Mouse (Mus musculus) layer of hippocampus, postnatal 25 days (tissue): ENCODE results near the gene Olfr539. TPM values are rescaled to one million over a fixed set of nuclear protein-coding genes. Genes with fewer than 3 reads are reported as not detected.
"Not testable (repeated sequence)": the region's sequence is repeated elsewhere in the genome, so short reads cannot be mapped to it uniquely, and the experiment has no call there.

Experiments used
- DNase-seq, 2 experiments: peaks; one replicate each; pipeline ENCODE4 v3.0.0; 2022; ENCODE audit warnings: mixed read lengths in 2 of 2, low spot score in 1 of 2; ENCODE audit errors: extremely low spot score in 1 of 2
- total RNA-seq, 2 experiments: library from RNA; stranded (reverse); gene quantifications; 2 replicates each; pipeline ENCODE4 v1.2.3; 2021

Gene Olfr539
- under 1 TPM; 0.10 to 0.21 TPM for total RNA-seq

- no peak for DNase-seq
Observed at GRCm38 (mm10) chr7:140659630-140660029, at the start of gene Olfr539. Gene Olfr539, plus strand, starts transcription at chr7:140659930.

GRCm38 (mm10) chr7:140628670-140629069, 31.1 kb upstream of the Olfr539 start, which contains the start of gene Olfr61:
Gene Olfr61, plus strand, starts transcription at chr7:140628970.
- DNase-seq = not testable (repeated sequence)

GRCm38 (mm10) chr7:140630559-140630958, 29.2 kb upstream of the Olfr539 start:
- DNase-seq = no peak

- DNase-seq = no peak
Observed at GRCm38 (mm10) chr7:140646152-140646551, 13.6 kb upstream of the Olfr539 start, which contains the start of gene Olfr53. Gene Olfr53, plus strand, starts transcription at chr7:140646452.

GRCm38 (mm10) chr7:140670693-140671092, 11.0 kb downstream of the Olfr539 start:
- not testable (repeated sequence) for DNase-seq

GRCm38 (mm10) chr7:140675863-140676262, 16.1 kb downstream of the Olfr539 start:
- DNase-seq = no peak

- DNase-seq = not testable (repeated sequence)
Observed at GRCm38 (mm10) chr7:140679591-140679990, 19.9 kb downstream of the Olfr539 start.

- no peak for DNase-seq
Observed at GRCm38 (mm10) chr7:140681651-140682050, 21.9 kb downstream of the Olfr539 start, which contains the start of gene Olfr45. Gene Olfr45, plus strand, starts transcription at chr7:140681951.

- no peak for DNase-seq
Observed at GRCm38 (mm10) chr7:140696967-140697366, 37.2 kb downstream of the Olfr539 start, which contains the start of gene Olfr541. Gene Olfr541, plus strand, starts transcription at chr7:140697267.

GRCm38 (mm10) chr7:140706348-140706747, 46.6 kb downstream of the Olfr539 start:
- DNase-seq = no peak

GRCm38 (mm10) chr7:140707536-140708284, 48.0 kb downstream of the Olfr539 start:
- DNase-seq = no peak

- no peak for DNase-seq
Observed at GRCm38 (mm10) chr7:140717155-140718055, 57.7 kb downstream of the Olfr539 start.

GRCm38 (mm10) chr7:140721095-140721494, 61.4 kb downstream of the Olfr539 start:
- DNase-seq = no peak

GRCm38 (mm10) chr7:140725558-140725957, 65.8 kb downstream of the Olfr539 start:
- DNase-seq = no peak

Other genes starting within 250 kb of the Olfr539 start
- not detected for gene Olfr532, start 238.3 kb upstream of the Olfr539 start, total RNA-seq
- not detected for gene Olfr533, start 196.6 kb upstream of the Olfr539 start, total RNA-seq
- gene Olfr535, start 175.7 kb upstream of the Olfr539 start, total RNA-seq = under 1 TPM; 0.07 to 0.19 TPM
- gene Olfr536, start 152.5 kb upstream of the Olfr539 start, total RNA-seq = not detected
- gene Olfr538, start 92.0 kb upstream of the Olfr539 start, total RNA-seq = not detected
- under 1 TPM; 0.30 to 0.45 TPM for gene Olfr46, start 58.7 kb upstream of the Olfr539 start, total RNA-seq
- not detected for gene Olfr61, start 31.0 kb upstream of the Olfr539 start, total RNA-seq
- gene Olfr53, start 13.5 kb upstream of the Olfr539 start, total RNA-seq = not detected
- under 1 TPM in 1 of 2 experiments, not detected in 1; 0.23 TPM for gene Olfr45, start 22.0 kb downstream of the Olfr539 start, total RNA-seq
- not detected for gene Olfr541, start 37.3 kb downstream of the Olfr539 start, total RNA-seq
- gene Cyp2e1, start 103.8 kb downstream of the Olfr539 start, total RNA-seq = not detected
- gene Syce1, start 127.9 kb downstream of the Olfr539 start, total RNA-seq = not detected
- 10 to 100 TPM; 11.6 to 13.6 TPM for gene Zfp941, start 162.2 kb downstream of the Olfr539 start, total RNA-seq
- gene Urah, start 175.1 kb downstream of the Olfr539 start, total RNA-seq = 1 to 10 TPM; 1.6 to 1.7 TPM
- gene Scgb1c1, start 185.6 kb downstream of the Olfr539 start, total RNA-seq = not detected
- not detected for gene Odf3, start 187.9 kb downstream of the Olfr539 start, total RNA-seq
- not detected for gene Gm45785, start 196.4 kb downstream of the Olfr539 start, total RNA-seq
- gene Ric8a, start 197.0 kb downstream of the Olfr539 start, total RNA-seq = 10 to 100 TPM; 79.1 to 86.5 TPM
- gene Bet1l, start 197.6 kb downstream of the Olfr539 start, total RNA-seq = 10 to 100 TPM; 26.6 to 29.6 TPM
- 100 to 1,000 TPM; 107 to 117 TPM for gene Psmd13, start 222.0 kb downstream of the Olfr539 start, total RNA-seq
- gene Sirt3, start 222.4 kb downstream of the Olfr539 start, total RNA-seq = 10 to 100 TPM; 67.0 to 77.5 TPM
- gene Cox8b, start 240.5 kb downstream of the Olfr539 start, total RNA-seq = 1 to 10 TPM; 1.3 to 2.8 TPM